Mouse (Mus musculus): ENCODE measurements around the gene Gm10300. TPM values are rescaled to one million over a fixed set of nuclear protein-coding genes. Genes with fewer than 3 reads are reported as not detected.

Gene Gm10300
- not detected in 2 replicates for total RNA-seq (2014; fragmentation: Nextera tagmentation)
- total RNA-seq (2017), result 0.30 and 0.31 TPM in 2 replicates

DNA sequence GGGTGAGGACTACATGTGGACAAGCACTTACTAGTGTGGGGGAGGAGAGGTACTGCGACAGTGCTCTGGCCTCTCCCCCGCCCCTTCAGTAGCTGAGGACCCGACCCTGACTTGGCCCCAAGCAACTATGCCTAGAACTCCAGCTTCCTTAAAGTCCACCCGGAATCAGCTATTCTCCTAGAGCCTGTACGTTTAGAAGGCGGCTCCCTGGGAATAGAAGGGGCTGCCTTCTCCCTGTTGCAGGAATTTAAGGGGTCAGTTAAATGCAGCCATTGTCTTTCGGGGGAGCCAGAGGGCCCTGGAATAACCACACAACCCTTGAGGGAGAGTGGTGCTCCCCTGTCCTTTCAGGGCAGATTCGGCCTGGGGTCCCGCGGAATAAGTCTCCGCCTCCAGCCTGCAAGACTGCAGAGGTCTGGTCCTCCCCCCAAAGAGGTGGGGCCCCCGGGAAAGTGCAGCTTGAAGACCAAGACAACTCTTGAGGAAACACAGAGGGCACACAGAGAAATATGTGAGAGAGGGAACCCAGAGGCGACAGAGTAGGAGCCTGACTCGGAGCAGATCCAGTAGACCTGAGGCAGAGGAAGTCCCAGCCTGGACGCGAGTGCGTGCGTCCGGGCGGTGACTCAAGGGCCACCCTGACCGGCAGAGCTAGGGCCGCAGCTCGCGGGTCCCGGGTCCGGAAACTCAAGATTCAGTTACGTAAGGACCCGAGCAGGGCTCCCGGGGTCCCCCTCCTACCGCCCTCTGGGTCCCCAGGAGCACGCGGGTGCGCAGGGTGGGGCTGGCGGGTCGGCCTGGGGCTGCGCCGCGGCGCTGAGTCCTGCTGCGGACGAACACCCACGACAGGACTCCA is at the start of gene Gm10300:
Gene Gm10300, plus strand, starts transcription at position 621 of the 856 bp plus-strand sequence.
- peak; percentile 40 for ATAC-seq (replicated peaks; ENCODE audit: poor library complexity, severe bottlenecking)

DNA sequence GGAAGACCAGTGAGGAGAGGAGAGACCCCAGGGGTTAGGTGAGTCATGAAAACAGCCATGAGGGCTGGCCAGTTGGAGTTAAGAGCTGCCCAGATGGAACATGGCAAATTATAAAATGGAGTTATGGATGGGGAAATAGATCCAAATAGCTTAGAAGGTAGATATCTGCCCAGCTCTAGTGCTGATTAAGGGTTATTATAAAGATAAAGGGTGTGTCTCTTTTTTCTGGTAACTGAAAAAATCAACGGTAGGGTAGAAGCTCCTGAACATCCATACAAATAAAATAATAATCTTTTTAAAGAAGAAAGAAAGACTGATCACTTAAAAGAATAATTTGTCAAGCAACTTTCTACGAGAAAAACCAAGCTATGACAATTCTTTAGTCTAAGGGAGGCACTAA is 49.2 kb upstream of the Gm10300 start:
- ATAC-seq (replicated peaks; ENCODE audit: poor library complexity, severe bottlenecking), result no peak

DNA sequence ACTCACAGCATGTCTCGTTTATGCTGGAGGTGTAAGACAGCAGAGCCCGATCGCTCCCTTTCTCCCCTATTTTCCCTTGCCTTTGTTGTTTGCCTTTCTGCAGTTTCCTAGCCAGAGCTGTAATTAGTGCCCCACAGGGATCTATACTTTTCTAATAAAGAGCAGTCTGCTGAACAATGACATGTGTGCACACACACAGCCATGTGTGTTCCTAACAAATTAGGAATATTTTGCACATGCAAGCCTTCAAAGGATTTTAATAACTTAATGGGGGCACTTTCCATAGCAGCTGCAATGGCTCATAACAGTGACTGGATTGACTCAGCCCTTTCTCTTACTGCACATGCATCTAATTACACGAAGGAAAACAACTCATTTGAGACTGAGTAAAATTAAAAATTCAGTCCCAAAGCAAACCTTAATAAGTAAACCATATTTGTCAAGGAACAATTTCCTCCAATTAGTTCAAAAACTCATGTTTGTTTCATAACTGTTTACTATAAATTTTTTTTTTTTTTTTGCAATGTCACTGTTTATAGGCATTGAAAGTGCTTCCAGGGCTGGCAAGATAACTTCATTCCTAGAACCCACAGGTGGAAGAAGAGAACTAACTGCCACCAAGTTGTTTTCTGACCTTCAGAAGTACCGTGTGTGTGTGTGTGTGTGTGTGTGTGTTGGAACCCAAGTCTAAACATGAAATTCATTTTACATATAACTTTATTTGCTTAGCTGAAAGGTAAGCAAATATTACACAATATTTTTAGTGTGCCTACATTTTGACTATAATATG is 48.6 kb upstream of the Gm10300 start:
- ATAC-seq (replicated peaks; ENCODE audit: poor library complexity, severe bottlenecking), result no peak

DNA sequence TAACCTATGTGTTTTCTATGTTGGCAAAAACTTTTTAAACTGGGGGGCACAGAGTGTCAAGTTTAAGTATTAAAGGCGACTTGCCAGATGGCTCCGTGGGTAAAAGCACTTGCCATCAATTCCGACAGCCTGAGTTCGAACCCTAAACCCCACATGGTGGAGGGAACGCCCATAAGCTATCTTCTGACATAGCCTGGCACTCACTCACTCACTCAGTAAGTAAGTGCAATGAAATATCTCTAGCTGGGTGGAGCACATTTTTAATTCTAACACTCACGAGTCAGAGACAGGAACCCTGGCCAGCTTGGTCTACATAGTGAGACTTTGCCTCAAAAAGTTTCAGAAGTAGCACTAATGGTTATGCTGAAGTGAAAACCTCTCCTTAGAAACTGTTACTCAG is 47.3 kb upstream of the Gm10300 start:
- ATAC-seq (replicated peaks; ENCODE audit: poor library complexity, severe bottlenecking), result no peak

DNA sequence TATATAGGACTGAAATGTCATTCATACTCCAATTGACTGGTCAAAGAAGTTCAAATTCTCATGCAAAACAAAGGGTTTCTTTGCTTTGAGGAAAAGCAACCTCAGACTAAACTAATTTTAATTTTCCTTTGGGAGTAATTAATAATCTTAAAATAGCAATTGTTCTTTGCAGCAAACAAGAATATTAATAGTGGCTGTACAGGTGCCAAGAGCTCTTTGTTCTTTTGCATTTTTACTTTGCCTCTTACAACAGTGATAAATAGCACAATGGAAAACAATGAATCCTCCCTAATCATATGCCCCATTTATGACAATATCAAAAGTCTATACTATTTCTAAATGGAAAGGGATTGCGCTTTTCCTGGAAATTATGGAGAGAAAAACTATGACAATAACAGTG is 46.7 kb upstream of the Gm10300 start:
- no peak for ATAC-seq (replicated peaks; ENCODE audit: poor library complexity, severe bottlenecking)

DNA sequence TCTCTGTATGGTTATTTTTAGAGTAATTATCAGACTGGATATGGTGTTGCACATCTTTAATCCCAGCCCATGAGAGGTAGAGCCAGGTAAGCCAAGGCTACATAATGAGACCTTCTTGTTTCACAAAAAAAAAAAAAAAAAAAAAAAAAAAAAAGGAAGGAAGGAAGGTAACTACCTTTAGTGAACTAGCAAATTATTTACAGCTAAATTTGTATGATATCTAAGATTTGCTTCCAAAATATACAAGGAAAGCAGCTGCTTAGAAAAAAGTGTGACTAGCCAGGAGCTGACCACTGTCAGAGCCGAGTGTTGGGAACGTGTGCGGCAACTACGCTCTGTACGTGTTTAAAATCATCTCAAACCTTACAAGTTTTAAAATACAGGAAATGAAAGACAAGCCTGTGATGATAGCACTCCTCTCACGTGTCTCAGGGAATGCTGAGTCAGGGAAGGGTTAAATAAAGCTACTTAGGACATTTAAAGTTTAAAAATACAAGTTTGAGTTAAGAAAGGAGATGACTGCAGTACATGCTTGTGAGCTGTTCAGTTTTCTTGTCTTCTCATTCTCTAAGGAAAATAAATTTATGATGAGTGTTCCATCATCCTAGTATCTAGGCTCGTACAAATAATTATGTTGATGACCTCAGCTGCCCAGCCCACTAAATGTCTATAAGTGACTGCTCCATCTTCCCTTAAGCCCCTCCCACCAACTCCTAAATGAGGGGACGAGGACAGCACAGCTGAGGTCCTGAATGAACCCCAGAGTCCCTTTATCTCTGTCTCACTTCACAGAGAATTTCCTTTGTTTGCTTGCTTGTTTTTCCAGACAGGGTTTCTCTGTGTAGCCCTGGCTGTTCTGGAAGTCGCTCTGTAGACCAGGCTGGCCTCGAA is 44.4 kb upstream of the Gm10300 start:
- peak; percentile 22 for ATAC-seq (replicated peaks; ENCODE audit: poor library complexity, severe bottlenecking)

DNA sequence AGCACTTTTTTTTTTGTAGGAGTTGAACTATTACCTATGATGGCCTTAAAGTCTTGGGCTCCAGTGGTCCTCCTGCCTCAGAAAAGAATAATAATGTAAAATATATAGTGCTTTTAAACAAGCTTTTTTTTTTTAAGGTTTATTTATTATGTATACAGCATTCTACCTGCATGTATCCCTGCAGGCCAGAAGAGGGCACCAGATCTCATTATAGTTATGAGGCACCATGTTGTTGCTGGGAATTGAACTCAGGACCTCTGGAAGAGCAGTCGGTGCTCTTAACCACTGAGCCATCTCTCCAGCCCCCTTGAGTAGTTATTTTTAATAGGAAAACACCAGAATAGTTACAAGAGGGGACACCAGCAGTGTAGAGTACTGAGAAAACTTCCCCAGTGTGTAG is 41.3 kb upstream of the Gm10300 start:
- no peak for ATAC-seq (replicated peaks; ENCODE audit: poor library complexity, severe bottlenecking)

DNA sequence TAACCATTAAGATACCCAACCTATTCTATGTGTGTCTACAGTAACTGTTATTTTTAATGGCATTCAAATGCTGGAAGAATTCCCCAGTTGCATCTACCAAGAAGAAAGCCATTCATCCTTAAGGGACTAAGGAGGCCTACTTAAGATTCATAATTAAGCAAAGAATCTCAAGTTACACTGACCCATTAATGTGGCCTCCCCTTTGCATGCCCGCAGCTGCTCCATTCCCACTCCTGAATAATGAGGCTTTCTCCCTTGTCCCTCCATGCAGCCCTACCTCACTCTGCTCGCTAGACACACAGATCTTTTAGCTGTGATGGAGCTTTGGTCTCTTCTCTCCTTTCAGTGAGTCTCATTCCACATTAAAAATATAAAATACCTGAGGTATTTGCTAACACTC is 40.3 kb upstream of the Gm10300 start:
- ATAC-seq (replicated peaks; ENCODE audit: poor library complexity, severe bottlenecking), result no peak

DNA sequence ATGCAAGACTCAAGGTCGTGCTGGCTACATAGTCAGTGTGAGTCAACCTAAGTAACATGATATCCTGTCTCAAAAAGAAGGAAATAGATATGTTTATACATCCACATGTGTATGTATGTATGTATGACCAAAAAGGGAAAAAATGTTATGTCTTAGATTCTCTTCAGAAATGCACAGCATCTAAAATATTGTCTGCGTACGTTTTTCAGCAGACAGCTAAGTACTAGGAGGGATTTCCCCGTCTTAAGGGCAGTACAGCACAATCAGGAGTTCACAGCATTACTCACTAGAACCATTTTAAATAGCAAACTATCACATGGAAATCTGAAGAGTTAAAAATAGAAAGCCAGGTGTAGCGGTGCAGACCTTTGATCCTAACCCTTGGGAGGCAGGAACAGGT is 37.4 kb upstream of the Gm10300 start:
- ATAC-seq (replicated peaks; ENCODE audit: poor library complexity, severe bottlenecking), result no peak

DNA sequence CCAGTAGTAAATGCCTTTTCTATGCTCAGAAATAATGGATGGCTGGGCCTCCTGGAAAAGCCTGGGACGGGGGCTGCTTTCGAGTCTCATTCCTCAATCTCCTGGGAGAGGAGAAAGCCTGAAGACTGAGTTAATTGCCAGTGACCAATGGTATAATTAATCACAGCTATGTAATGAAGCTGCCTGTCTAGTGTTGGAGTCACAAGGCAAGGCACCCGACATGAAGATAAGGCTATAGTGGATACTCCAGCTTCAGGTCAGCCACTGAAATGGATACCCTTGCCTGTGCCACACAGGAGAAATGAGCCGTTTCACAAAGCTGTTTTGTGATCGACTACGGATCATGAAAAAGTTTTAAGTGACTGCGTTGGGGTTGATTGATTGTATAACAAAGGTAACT is 36.5 kb upstream of the Gm10300 start:
- ATAC-seq (replicated peaks; ENCODE audit: poor library complexity, severe bottlenecking), result no peak

DNA sequence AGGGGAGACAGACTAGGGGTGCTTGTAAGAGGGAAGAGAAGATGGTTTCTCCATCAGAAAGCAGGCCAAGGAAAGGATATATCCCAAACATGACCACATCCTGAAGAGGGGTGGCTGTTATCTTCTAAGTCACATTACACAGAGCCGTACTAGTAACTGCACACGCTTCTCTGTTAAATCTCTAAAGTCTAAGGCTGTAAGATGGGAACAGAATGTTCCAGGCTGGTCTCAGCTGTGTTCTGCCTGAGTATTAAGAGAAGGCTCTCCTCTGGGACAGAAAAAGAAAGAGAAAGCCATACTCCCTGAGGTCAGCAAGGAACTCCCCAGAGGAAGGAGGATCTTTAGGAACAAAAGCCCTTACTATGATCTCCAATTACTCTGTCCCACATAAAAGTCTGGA is 35.7 kb upstream of the Gm10300 start:
- no peak for ATAC-seq (replicated peaks; ENCODE audit: poor library complexity, severe bottlenecking)

DNA sequence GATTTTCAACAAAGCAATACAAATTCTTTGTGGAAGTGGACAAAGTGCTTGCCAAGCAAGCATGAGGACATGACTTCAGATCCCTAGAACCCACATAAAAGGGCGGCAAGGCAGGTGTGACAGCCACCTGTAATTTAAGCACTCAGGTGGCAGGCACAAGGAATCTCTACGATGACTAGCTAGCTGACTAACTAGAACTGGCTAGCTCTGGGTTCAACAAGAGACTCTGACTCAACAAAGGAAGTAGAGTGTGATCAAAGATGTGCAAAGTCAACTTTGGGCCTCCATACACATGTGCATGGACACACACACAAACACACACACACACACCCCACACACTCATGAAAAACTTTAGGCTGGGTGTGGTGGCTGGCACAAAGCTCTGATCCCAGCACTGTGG is 35.0 kb upstream of the Gm10300 start:
- ATAC-seq (replicated peaks; ENCODE audit: poor library complexity, severe bottlenecking), result no peak

DNA sequence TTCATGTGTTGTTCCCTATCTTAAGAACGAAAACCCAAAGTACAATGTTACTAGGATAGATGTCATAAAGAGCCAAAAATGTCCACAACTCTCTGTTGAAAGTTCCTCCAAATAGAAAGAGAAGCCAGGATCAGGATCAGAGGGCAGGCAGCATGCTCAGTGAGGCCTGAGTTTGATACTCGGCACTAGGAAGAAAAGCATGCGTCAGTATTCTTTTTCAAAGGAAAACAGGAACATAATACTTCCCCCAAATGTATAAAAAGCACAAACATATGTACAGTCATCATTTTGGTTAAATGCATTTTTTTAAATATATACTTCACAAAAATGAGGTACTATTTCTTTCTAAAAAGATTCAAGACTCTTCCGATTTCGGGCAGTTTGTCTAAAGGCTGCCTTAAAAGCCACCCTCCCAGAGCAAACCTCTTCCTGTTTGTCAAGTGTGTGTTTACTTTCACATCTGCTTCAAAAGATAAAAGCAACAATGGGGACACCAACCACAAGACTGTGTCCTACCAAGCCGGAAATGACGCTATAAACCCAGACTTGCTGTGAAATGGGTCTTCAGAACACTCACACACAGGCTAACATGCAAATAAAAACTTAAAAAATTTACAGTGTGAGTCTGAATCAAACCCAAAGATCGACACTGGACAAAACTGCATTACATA is 34.4 kb upstream of the Gm10300 start:
- peak; percentile 96 for ATAC-seq (replicated peaks; ENCODE audit: poor library complexity, severe bottlenecking)

DNA sequence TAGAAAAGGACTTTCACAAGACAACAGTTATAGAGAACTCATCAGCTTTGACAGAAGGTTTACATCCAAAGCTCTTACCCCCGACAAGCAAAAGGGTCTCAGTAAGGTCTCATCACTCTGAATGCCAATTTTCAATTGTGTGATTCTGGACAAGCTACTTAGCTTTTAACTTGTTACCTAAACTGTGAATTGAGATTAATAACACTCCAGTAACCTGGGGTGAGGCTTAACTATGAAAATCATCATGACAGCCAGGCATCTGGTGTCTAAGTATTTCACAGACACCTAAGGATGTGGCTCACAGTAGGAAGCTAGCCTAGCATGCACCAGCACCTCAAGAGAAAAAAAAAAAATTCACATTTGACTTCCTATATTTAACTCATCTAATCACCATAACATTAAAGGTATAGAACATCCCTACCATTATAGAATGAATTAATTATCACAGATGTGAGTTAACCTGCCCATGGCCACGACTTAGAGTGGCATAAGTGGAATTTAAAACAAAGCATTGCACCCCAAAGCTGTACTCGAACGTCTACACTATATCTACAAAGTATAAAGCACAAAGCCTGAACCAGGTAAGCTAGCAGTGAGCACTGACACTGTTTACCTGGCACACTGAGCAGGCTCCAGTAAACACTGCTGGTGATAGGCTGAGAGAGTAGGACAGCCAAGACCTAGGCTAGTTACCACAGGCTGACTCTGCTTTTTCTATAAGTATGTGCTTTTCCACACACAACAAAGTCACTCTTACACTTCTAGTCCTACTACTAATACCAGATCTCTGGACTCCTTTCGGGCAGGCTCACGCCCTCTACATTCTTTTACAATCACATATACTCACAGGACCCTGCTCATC is 32.8 kb upstream of the Gm10300 start:
- ATAC-seq (replicated peaks; ENCODE audit: poor library complexity, severe bottlenecking), result no peak

DNA sequence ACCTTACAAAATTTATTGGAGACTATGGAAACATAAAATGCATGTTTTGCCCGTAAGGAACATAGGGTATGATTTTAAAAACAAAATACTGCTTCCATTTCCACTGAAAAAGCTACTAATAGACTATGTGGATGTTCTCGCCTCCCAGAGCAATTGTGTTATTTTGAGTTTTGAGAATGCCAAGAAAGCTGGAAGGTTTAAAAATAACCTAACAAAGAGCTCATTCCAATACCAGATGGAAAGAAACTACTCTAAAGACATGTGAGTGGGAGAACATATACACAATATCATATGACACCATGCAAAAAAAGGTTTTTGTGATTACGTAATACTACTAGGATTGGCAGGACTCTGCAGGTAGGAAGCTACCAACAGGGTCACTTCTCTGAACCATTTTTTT is 30.8 kb upstream of the Gm10300 start:
- ATAC-seq (replicated peaks; ENCODE audit: poor library complexity, severe bottlenecking), result no peak

DNA sequence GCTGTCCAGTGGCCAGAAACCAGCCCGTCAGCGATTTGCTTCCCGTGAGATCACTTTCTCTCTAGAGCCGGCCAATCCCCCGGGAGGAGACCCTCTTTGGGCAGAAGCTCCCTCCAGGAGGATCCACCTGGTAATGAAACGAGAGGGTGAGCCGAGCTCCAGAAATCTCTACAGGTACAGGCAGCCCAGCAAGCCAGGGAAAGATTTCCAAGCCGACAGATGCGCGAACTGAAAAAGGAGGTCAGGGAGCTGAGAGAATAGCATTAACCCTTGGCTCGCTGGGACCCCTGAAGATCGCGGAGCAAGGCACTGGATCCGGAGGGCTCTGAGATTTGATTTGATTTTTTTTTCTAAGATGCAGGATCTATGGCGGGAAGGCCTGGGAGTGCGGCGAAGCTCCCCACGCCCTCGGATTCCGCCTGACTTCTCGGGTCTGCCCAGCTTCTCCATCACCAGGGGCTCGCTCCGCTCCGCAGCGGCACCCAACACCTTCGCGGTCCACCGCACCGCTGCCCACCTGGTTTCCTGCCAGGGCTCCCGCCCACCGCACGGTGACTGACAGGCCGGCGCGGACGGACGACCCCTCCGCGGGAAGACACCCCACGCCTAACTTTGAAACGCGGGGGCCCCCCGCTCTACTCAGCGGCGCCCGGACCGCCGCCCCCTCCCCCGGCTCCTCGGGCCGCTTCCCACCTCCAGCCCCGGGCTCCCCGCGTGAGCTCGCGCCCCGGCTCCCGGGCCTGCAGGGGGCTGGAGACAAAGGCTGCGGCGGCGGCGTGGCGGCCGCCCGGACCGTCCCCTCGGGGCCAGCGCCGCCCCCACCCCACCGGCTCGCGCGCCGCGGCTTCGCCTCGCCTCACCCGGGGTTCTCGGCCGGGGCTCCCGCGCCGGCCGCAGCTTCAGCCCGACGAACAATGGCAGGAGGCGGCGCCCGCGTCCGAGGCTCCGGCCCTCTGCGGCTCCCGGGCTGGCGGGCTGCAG is 26.2 kb upstream of the Gm10300 start:
- ATAC-seq (replicated peaks; ENCODE audit: poor library complexity, severe bottlenecking), result no peak

DNA sequence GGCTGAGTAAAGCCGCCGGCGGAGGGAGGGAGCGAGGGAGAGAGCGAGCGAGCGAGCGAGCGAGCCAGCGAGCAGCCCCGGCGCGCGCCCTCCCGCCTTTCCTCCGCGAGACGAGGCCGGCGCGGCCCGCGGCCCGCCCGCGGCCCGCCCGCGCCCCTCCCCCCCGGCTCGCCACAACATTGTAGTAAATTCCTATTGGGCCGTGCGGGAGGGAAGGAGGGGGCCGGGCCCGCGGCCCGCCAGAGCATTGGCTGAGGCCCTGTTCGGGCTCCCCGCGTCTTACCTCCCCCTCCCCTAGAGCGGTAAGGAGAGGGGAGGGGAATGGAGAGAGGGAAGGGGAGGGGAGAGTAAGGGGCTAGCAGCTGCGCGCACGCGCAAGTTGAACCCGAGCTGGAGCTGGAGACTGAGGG is 25.5 kb upstream of the Gm10300 start:
- ATAC-seq (replicated peaks; ENCODE audit: poor library complexity, severe bottlenecking), result peak; percentile 99
